ENCODE assay signal across 9 mouse cellular contexts in genomic region chr6:99374448-99375271, GRCm38 (mm10).
A peak's percentile ranks its signal among the peaks of the same experiment; 100 is the strongest.
DNase-seq lines count a peak whose midpoint lies in the region; ATAC-seq lines count a peak whose summit lies in the region.
"Had no signal": no experiment of that assay in that cellular context is flagged by ENCODE, and none has a peak within 500 bp of the region (broad histone marks: within the 10 kb centered on the region; RNA-seq: fewer than 3 reads in every experiment).

No protein-coding gene starts in this region.

- H3K36me3 ChIP-seq in kidney, embryonic 16.5 days (ENCODE audit: insufficient read depth, low read length) = no peaks in the 10 kb centered on the region
- H3K36me3 ChIP-seq in embryonic facial prominence, embryonic 14.5 days (ENCODE audit: control insufficient read depth, insufficient read depth, low read length) = no peaks in the 10 kb centered on the region
- H3K36me3 ChIP-seq: midbrain, embryonic 15.5 days had no signal

- no peak overlapping the region for H3K4me3 ChIP-seq in kidney, embryonic 16.5 days (ENCODE audit: low read length)
- H3K4me3 ChIP-seq in embryonic facial prominence, embryonic 14.5 days (ENCODE audit: low read depth, low read length) = no peak overlapping the region
- H3K4me3 ChIP-seq: midbrain, embryonic 15.5 days had no signal

- WGBS in kidney, embryonic 16.5 days = 51% methylated on average over 19 of the region's 19 CpGs
- WGBS in embryonic facial prominence, embryonic 14.5 days = 58% methylated on average over 19 of the region's 19 CpGs

- peaks cover 42% of the 10 kb centered on the region for H3K4me1 ChIP-seq in kidney, embryonic 16.5 days (ENCODE audit: insufficient read depth, low read length)
- peaks cover 15% of the 10 kb centered on the region for H3K4me1 ChIP-seq in embryonic facial prominence, embryonic 14.5 days (ENCODE audit: control insufficient read depth, insufficient read depth, low read length)

- H3K27me3 ChIP-seq in kidney, embryonic 16.5 days (ENCODE audit: insufficient read depth, low read length) = no peaks in the 10 kb centered on the region
- H3K27me3 ChIP-seq in embryonic facial prominence, embryonic 14.5 days (replicated peaks; ENCODE audit: control insufficient read depth, insufficient read depth, low read length) = no peaks in the 10 kb centered on the region
- H3K27me3 ChIP-seq: midbrain, embryonic 15.5 days had no signal

- no peak for ATAC-seq in kidney, embryonic 16.5 days (ENCODE audit: low FRiP score, low TSS enrichment)
- ATAC-seq in embryonic facial prominence, embryonic 14.5 days (ENCODE audit: low read depth) = peak; percentile 62
- no peak for ATAC-seq in erythroid progenitor cell, adult 5-6 weeks (replicated peaks; ENCODE audit: low FRiP score, poor library complexity, severe bottlenecking)
- ATAC-seq: midbrain, embryonic 15.5 days had no signal

- no peak overlapping the region for H3K9ac ChIP-seq in kidney, embryonic 16.5 days (replicated peaks; ENCODE audit: low read length)
- no peak overlapping the region for H3K9ac ChIP-seq in embryonic facial prominence, embryonic 14.5 days (ENCODE audit: low read depth, low read length)
- H3K9ac ChIP-seq: midbrain, embryonic 15.5 days had no signal

- no peaks in the 10 kb centered on the region for H3K9me3 ChIP-seq in kidney, embryonic 16.5 days (ENCODE audit: low read length)
- H3K9me3 ChIP-seq in embryonic facial prominence, embryonic 14.5 days (ENCODE audit: control insufficient read depth, low read length) = no peaks in the 10 kb centered on the region
- H3K9me3 ChIP-seq: midbrain, embryonic 15.5 days had no signal

- H3K4me2 ChIP-seq in kidney, embryonic 16.5 days (replicated peaks; ENCODE audit: low read depth, low read length) = no peak overlapping the region
- no peak overlapping the region for H3K4me2 ChIP-seq in embryonic facial prominence, embryonic 14.5 days (ENCODE audit: low read depth, low read length)
- H3K4me2 ChIP-seq: midbrain, embryonic 15.5 days had no signal

- DNase-seq in kidney, adult 9 months = peak; percentile 28
- peak; percentile 78 for DNase-seq in CD4-positive, CD25-positive, alpha-beta regulatory T cell, adult 2 months (ENCODE audit: low read depth, low spot score)
- peak; percentile 75 for DNase-seq in embryonic facial prominence, embryonic 14.5 days (ENCODE audit: low spot score)
- peak; percentile 77 for DNase-seq in lung, postnatal 10 days
- no peak for DNase-seq in layer of hippocampus, adult 9-11 months
- no peak for DNase-seq in left cerebral cortex, adult 9 months (ENCODE audit: low spot score in 2 of 2)

- no peak overlapping the region for H3K27ac ChIP-seq in kidney, embryonic 16.5 days (ENCODE audit: low read length)
- H3K27ac ChIP-seq in embryonic facial prominence, embryonic 14.5 days (replicated peaks; ENCODE audit: low read depth, low read length) = no peak overlapping the region; the same call in 1 of the 2 replicates
- H3K27ac ChIP-seq: midbrain, embryonic 15.5 days had no signal

Comparison
In these comparisons a context has a peak if more than half of its experiments do, and no peak if none do; other contexts are left out.
1. DNase-seq: peak in kidney, adult 9 months (single experiment), CD4-positive, CD25-positive, alpha-beta regulatory T cell, adult 2 months (single experiment), embryonic facial prominence, embryonic 14.5 days (single experiment) and lung, postnatal 10 days (single experiment); none in layer of hippocampus, adult 9-11 months (single experiment) and left cerebral cortex, adult 9 months (0 of 2).